Mouse (Mus musculus) hindbrain, embryonic 15.5 days (tissue): ENCODE results near the gene Klhl7. TPM values are rescaled to one million over a fixed set of nuclear protein-coding genes. Genes with fewer than 3 reads are reported as not detected.

Experiments
- ATAC-seq: fragments of 200-750 bp; cut with Nextera tagmentation; 2 replicates; pipeline ENCODE4 v1.8.0; 2017; ENCODE audit warnings: low read depth, moderate number of reproducible peaks, moderate TSS enrichment; ENCODE audit not compliant: low FRiP score
- H3K27ac ChIP-seq: fragments of 300-500 bp; sonication (generic); replicated peaks from 2 replicates; pipeline ENCODE4 v1.5.1; 2015; ENCODE audit warnings: mild to moderate bottlenecking, inconsistent platforms
- H3K27me3 ChIP-seq: fragments of 300-500 bp; sonication (generic); 2 replicates; pipeline ENCODE4 v1.6.1; 2015; ENCODE audit warnings: control low read depth, inconsistent platforms
- H3K36me3 ChIP-seq: fragments of 300-500 bp; sonication (generic); 2 replicates; pipeline ENCODE4 v1.6.1; 2015; ENCODE audit warnings: control low read depth, inconsistent platforms
- H3K4me1 ChIP-seq: fragments of 300-500 bp; sonication (generic); replicated peaks from 2 replicates; pipeline ENCODE4 v1.6.1; 2015; ENCODE audit warnings: control low read depth, inconsistent platforms
- H3K4me2 ChIP-seq: fragments of 300-500 bp; sonication (generic); 2 replicates; pipeline ENCODE4 v1.6.1; 2015; ENCODE audit warnings: moderate library complexity, mild to moderate bottlenecking, inconsistent platforms
- H3K4me3 ChIP-seq: fragments of 300-500 bp; sonication (generic); 2 replicates; pipeline ENCODE4 v1.5.1; 2015; ENCODE audit warnings: mild to moderate bottlenecking, inconsistent platforms
- H3K9ac ChIP-seq: fragments of 300-500 bp; sonication (generic); 2 replicates; pipeline ENCODE4 v1.6.1; 2015; ENCODE audit warnings: inconsistent platforms
- H3K9me3 ChIP-seq: fragments of 300-500 bp; sonication (generic); 2 replicates; pipeline ENCODE4 v1.6.1; 2016; ENCODE audit warnings: control low read depth, inconsistent platforms
- WGBS: fragments of 180-500 bp; shearing (Covaris S2); methylation state at CpG from one replicate; pipeline ENCODE4 v1.1.7; 2015; 5-methylcytosine and 5-hydroxymethylcytosine counted together
- polyA plus RNA-seq: library from polyadenylated mRNA; unstranded; fragments of >200 nt; fragmentation: Nextera tagmentation; extraction: Ambion mirVana; gene quantifications from 2 replicates; pipeline ENCODE4 v1.2.1, GENCODE M21; 2015

The Klhl7 gene
- 129 and 133 TPM in 2 replicates for polyA plus RNA-seq

GRCm38 (mm10) chr5:24100106-24100809 is at the start of gene Klhl7:
Gene Klhl7, plus strand, starts transcription at chr5:24100605.
- peaks cover 34% of the 10 kb centered on the region for H3K4me1 ChIP-seq
- WGBS = under 1% methylated on average over 43 of the region's 47 CpGs
- H3K36me3 ChIP-seq = no peaks in the 10 kb centered on the region
- peak within 1 kb of the TSS; percentile 96 for H3K9ac ChIP-seq
- H3K27me3 ChIP-seq = 0 out of 2 replicates have a peak, but pooled peaks cover 2% of the 10 kb centered on the region
- ATAC-seq = peak; percentile 94
- no peaks in the 10 kb centered on the region for H3K9me3 ChIP-seq
- peak within 1 kb of the TSS; percentile 89 for H3K4me3 ChIP-seq
- H3K27ac ChIP-seq = peak within 1 kb of the TSS; percentile 96
- H3K4me2 ChIP-seq = peak within 1 kb of the TSS; percentile 77

GRCm38 (mm10) chr5:24051755-24052675 is 48.4 kb upstream of the Klhl7 start:
- Histone ChIP-seq H3K9me3 (peaks cover 5% of the 10 kb centered on the region; the same call in 1 of the 2 replicates), H3K27ac (no peak overlapping the region), H3K27me3 (no peaks in the 10 kb centered on the region), H3K4me3 (no peak overlapping the region), H3K9ac (no peak overlapping the region), H3K36me3 (no peaks in the 10 kb centered on the region), H3K4me1 (peaks cover 5% of the 10 kb centered on the region; the same call in 1 of the 2 replicates), H3K4me2 (no peak overlapping the region)
- no peak for ATAC-seq
- 68% methylated on average over 16 of the region's 16 CpGs for WGBS

- Histone ChIP-seq H3K4me2 (peak overlapping the region; percentile 6; the same call in 1 of the 2 replicates), H3K4me1 (peaks cover 5% of the 10 kb centered on the region; the same call in 1 of the 2 replicates), H3K27ac (no peak overlapping the region), H3K9ac (no peak overlapping the region), H3K36me3 (no peaks in the 10 kb centered on the region), H3K9me3 (peaks cover 5% of the 10 kb centered on the region; the same call in 1 of the 2 replicates), H3K4me3 (no peak overlapping the region), H3K27me3 (no peaks in the 10 kb centered on the region)
- 43% methylated on average over 9 of the region's 9 CpGs for WGBS
- ATAC-seq = no peak
These were observed 46.9 kb upstream of the Klhl7 start for GRCm38 (mm10) chr5:24053245-24054190.

GRCm38 (mm10) chr5:24054382-24054781 is 46.0 kb upstream of the Klhl7 start:
- 93% methylated on average over 3 of the region's 3 CpGs for WGBS
- H3K9me3 ChIP-seq = peaks cover 5% of the 10 kb centered on the region; the same call in 1 of the 2 replicates

GRCm38 (mm10) chr5:24056865-24057264 is 43.5 kb upstream of the Klhl7 start:
- Histone ChIP-seq H3K27me3 (no peaks in the 10 kb centered on the region), H3K36me3 (no peaks in the 10 kb centered on the region), H3K9me3 (peaks cover 5% of the 10 kb centered on the region; the same call in 1 of the 2 replicates), H3K4me1 (peaks cover 5% of the 10 kb centered on the region; the same call in 1 of the 2 replicates), H3K4me3 (no peak overlapping the region), H3K27ac (no peak overlapping the region), H3K4me2 (no peak overlapping the region), H3K9ac (no peak overlapping the region)
- no peak for ATAC-seq
- 88% methylated on average over 2 of the region's 2 CpGs for WGBS

More at GRCm38 (mm10) chr5:24054382-24054781, 46.0 kb upstream of the Klhl7 start:
- H3K36me3 ChIP-seq = no peaks in the 10 kb centered on the region
- H3K27ac ChIP-seq = no peak overlapping the region
- no peaks in the 10 kb centered on the region for H3K27me3 ChIP-seq
- H3K4me2 ChIP-seq = no peak overlapping the region
- ATAC-seq = no peak
- peaks cover 5% of the 10 kb centered on the region; the same call in 1 of the 2 replicates for H3K4me1 ChIP-seq
- H3K4me3 ChIP-seq = no peak overlapping the region
- no peak overlapping the region for H3K9ac ChIP-seq

- WGBS = 78% methylated on average over 3 of the region's 3 CpGs
- no peak for ATAC-seq
These were observed 42.8 kb upstream of the Klhl7 start for GRCm38 (mm10) chr5:24057592-24057991.

GRCm38 (mm10) chr5:24060949-24061348 is 39.5 kb upstream of the Klhl7 start:
- no peak overlapping the region for H3K4me3 ChIP-seq
- 66% methylated on average over 3 of the region's 3 CpGs for WGBS
- no peaks in the 10 kb centered on the region for H3K36me3 ChIP-seq
- no peak overlapping the region for H3K4me2 ChIP-seq
- ATAC-seq = no peak
- H3K27ac ChIP-seq = no peak overlapping the region
- no peaks in the 10 kb centered on the region for H3K9me3 ChIP-seq
- H3K4me1 ChIP-seq = no peaks in the 10 kb centered on the region
- H3K27me3 ChIP-seq = no peaks in the 10 kb centered on the region
- H3K9ac ChIP-seq = no peak overlapping the region

More at GRCm38 (mm10) chr5:24057592-24057991, 42.8 kb upstream of the Klhl7 start:
- no peak overlapping the region for H3K27ac ChIP-seq
- no peak overlapping the region for H3K4me3 ChIP-seq
- no peaks in the 10 kb centered on the region for H3K36me3 ChIP-seq
- H3K9ac ChIP-seq = no peak overlapping the region
- peaks cover 5% of the 10 kb centered on the region; the same call in 1 of the 2 replicates for H3K9me3 ChIP-seq
- H3K27me3 ChIP-seq = no peaks in the 10 kb centered on the region
- peaks cover 5% of the 10 kb centered on the region; the same call in 1 of the 2 replicates for H3K4me1 ChIP-seq
- H3K4me2 ChIP-seq = no peak overlapping the region

- Histone ChIP-seq H3K27ac (no peak overlapping the region), H3K4me3 (no peak overlapping the region), H3K27me3 (no peaks in the 10 kb centered on the region), H3K36me3 (no peaks in the 10 kb centered on the region), H3K9ac (no peak overlapping the region), H3K4me1 (no peaks in the 10 kb centered on the region), H3K9me3 (no peaks in the 10 kb centered on the region), H3K4me2 (no peak overlapping the region)
- no peak for ATAC-seq
- 88% methylated on average over 6 of the region's 6 CpGs for WGBS
These were observed 37.4 kb upstream of the Klhl7 start for GRCm38 (mm10) chr5:24063034-24063433.

- 81% methylated on average over 4 of the region's 4 CpGs for WGBS
- Histone ChIP-seq H3K27ac (no peak overlapping the region), H3K9me3 (no peaks in the 10 kb centered on the region), H3K4me2 (no peak overlapping the region), H3K4me1 (no peaks in the 10 kb centered on the region), H3K27me3 (no peaks in the 10 kb centered on the region), H3K4me3 (no peak overlapping the region), H3K36me3 (no peaks in the 10 kb centered on the region), H3K9ac (no peak overlapping the region)
- no peak for ATAC-seq
These were observed 36.9 kb upstream of the Klhl7 start for GRCm38 (mm10) chr5:24063545-24063944.

- WGBS = 82% methylated on average over 6 of the region's 6 CpGs
- Histone ChIP-seq H3K4me1 (no peaks in the 10 kb centered on the region), H3K4me2 (no peak overlapping the region), H3K27ac (no peak overlapping the region), H3K36me3 (no peaks in the 10 kb centered on the region), H3K9me3 (no peaks in the 10 kb centered on the region), H3K4me3 (no peak overlapping the region), H3K27me3 (no peaks in the 10 kb centered on the region), H3K9ac (no peak overlapping the region)
- no peak for ATAC-seq
These were observed 31.4 kb upstream of the Klhl7 start for GRCm38 (mm10) chr5:24068955-24069354.

- H3K9ac ChIP-seq = no peak overlapping the region
- no peaks in the 10 kb centered on the region for H3K27me3 ChIP-seq
- H3K36me3 ChIP-seq = no peaks in the 10 kb centered on the region
- H3K4me3 ChIP-seq = no peak overlapping the region
- H3K4me2 ChIP-seq = no peak overlapping the region
- no peak for ATAC-seq
- WGBS = 80% methylated on average over 6 of the region's 6 CpGs
- H3K27ac ChIP-seq = no peak overlapping the region
- no peaks in the 10 kb centered on the region for H3K9me3 ChIP-seq
- H3K4me1 ChIP-seq = peaks cover 5% of the 10 kb centered on the region
These were observed 28.4 kb upstream of the Klhl7 start for GRCm38 (mm10) chr5:24072031-24072430.
